Mouse (Mus musculus) right cerebral cortex, adult 2 months (tissue): ENCODE measurements around the gene Daam2.
"Not testable (repeated sequence)": the region's sequence is repeated elsewhere in the genome, so short reads cannot be mapped to it uniquely, and the experiment has no call there.

Experiments
- DNase-seq, 2 experiments: peaks; one replicate each; pipeline ENCODE4 v3.0.0; 2021 to 2022; ENCODE audit warnings: low spot score in 2 of 2

Daam2 gene

DNA sequence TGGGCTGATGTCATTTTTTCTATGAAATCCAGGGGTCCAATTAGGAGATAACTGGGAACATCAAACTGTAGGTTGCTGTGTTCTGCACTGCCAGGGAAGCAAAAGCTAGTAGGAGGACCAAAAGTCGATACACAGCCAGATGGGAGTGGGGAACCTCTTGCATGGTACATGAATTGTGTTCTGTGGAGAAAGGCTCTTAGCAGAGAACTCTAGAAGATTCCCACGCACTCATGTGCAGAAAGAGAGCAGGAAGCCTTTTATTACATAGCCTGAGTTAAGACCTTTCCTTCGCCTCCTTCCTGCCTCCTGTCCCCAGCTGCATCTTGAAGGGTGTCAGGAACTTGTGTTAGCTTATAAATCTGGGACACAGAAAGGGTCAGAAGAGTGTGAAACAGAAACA lies 82.3 kb downstream of the Daam2 start:
- DNase-seq = peak; percentile 28 to 32

DNA sequence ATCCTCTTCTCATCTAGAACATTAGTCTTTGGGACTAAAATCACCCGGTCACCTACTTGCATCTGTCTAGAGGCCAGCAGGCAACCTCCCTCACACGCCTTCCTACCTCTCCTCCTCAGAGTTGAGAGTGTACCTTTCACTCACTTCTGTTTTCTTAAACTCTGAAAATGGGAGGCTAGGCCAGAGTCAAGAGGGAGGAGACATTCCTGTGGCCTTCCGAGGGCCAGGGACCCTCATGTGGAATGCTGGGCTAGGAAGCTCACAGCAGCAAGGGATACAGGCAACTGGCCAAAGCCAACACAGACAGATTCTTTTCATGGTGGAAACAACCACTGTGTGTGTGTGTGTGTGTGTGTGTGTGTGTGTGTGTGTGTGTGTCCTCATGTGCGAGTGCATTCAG lies 86.8 kb downstream of the Daam2 start:
- DNase-seq = no peak

GRCm38 (mm10) chr17:49475174-49475573 lies 89.0 kb downstream of the Daam2 start:
- DNase-seq = no peak

DNA sequence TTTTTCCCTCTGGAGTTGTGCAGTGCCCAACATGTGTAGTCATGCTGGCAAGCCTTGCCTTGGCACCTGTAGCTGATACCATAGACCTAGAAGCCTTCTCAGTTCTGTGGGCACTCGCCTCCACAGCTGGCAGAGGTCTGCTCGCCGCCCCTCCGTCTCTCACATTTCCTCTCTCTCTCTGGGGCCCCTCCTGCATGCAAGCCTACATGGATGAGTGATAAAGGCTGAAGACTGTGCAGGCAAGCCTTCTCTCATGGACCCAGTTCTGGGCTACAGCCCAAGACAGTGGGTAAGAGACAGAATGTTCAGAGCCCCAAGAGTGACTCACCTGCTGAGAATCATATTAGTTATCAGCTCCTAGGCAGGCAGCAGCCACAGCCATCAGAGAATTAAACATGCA lies 90.1 kb downstream of the Daam2 start:
- DNase-seq = peak; percentile 39 to 59

GRCm38 (mm10) chr17:49472626-49473025 lies 91.5 kb downstream of the Daam2 start:
- no peak for DNase-seq

DNA sequence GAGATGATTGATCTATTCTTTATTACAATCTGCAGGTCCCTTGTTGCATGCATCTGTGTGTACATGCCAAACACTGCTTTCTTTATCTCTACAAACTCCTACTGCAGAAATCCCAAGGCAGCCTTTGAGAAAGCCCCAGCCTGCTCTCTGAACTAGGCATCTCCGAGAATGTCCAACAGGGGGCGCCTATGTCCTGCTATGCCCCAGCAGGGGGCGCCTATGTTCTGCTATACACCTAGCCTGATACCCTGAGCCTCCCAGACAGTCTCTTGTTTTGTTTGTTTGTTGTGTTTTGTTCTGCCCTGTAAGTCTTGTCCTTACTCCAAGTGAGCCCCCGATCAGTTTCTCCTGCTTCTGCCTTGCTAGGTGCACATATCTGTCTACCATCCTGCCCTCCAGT lies 95.9 kb downstream of the Daam2 start:
- peak; percentile 80 to 83 for DNase-seq

DNA sequence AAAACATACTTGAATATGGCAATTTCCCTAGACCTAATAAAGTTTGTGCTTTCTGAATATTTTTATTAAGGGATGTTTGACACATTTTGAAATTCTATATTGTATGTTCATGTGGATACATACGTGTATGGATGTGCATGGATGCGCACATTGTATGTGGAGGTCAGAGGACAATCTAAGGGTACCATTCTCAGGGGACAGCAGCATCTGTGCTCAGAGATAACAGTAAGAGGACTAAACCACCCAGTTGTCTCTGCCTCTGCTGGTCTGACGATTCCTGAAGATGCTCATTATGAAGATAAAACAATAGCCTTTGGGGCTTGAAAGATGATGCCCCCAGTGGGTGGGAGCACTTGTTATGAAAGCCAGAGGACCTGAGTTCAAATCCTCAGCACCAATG lies 99.3 kb downstream of the Daam2 start:
- DNase-seq = no peak

DNA sequence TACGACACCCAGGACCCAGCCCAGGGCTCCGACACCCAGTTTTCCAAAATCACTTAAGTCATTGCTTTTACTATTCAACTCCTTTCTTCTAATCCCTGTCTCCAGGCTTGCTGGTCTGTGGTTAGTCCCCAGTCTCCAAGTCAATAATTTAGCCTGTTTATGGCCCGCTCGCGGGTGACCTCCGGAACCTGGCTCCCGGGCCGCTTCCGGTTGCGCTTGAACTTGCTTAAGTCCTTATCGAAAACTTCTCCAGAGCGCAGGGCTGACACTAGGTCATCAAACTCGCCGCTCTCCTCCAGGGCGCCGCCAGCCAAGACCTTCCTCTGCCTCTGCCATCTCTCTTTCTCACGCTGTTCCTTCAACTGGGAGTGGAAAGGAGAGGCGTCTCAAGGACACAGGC lies 105.8 kb downstream of the Daam2 start:
- no peak for DNase-seq

GRCm38 (mm10) chr17:49457833-49458232 lies 106.3 kb downstream of the Daam2 start:
- no peak for DNase-seq

GRCm38 (mm10) chr17:49456334-49456733 lies 107.8 kb downstream of the Daam2 start:
- no peak for DNase-seq

DNA sequence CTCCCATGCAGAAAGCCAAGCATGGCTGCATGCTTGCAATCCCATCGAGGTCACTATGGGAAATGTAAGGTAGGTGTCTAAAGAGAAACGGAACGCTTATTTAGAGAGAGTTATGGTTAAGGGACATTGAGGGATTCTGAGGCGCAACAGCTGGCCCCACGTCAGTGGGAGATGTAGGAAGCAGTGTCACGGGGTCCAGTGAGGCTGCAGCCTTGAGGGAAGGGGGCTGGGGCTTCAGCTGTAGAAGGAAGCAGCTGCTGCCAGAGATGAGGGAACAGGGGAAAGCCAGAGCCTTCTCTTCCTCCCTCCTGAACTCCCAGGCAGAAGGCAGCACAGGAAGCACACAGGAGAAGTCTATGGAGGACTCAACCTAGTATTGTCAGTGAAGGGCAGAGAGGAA lies 113.2 kb downstream of the Daam2 start:
- no peak for DNase-seq

GRCm38 (mm10) chr17:49449230-49449608 lies 114.9 kb downstream of the Daam2 start:
- DNase-seq = no peak

- no peak for DNase-seq
These were observed 115.4 kb downstream of the Daam2 start for GRCm38 (mm10) chr17:49448570-49449229.

DNA sequence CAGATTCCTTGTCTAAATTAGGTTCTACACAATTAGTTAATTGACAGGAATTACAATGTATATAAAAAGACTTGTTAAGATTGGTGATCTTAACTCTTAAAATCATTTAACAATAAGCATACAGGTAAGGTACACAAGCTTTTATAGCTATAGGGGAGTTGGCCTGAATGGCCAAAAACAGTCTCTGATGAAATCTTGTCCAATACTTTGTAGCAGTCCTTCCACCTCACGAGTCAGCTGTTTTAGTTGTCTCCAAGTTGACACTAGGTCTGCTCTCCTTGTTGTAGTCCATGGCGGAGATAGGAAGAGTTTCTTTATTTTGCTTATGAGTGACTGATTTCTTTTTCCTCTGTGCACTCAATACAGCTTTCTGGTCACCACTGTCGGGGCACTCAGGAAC lies 121.3 kb downstream of the Daam2 start:
- DNase-seq = not testable (repeated sequence)

DNA sequence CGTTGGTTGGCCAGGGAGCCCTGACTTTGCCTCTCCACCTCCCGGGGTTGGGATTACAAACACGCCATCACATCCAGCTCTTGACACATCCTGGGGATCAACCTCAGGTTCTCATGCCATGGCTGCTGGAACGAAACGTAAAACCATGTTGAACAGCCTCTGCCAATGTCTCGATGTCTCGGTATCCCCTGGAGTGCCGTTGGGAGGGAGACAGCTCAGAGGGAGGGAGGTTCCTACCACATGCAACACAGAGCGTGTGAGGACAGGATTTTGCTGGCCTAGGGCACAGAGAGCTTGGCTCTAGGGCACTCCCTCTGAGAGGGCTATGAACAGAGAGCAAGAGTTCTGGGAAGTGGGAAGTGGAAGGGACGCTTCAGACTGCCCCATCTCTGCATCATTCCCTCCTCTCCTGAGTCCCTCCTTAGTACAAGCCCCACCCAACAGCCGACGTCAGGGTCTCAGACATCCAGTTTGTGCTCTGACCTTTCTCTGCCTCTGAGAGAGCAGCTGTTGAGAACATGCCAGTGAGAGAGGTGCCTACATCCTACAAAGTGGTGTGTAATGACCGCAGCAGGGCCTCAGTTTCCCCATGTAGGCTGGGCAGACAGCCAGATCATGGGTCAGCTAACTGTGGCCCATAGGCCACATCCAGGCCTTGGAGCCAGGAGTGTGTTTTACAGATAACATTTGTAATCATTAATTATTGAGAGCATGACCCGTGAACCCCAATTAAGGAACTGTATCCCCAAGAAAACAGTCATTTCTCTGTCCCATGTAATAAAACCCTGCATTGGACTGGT lies 123.6 kb downstream of the Daam2 start:
- no peak for DNase-seq

GRCm38 (mm10) chr17:49439706-49440105 lies 124.4 kb downstream of the Daam2 start:
- no peak for DNase-seq

- no peak for DNase-seq
These were observed 125.1 kb downstream of the Daam2 start for GRCm38 (mm10) chr17:49438822-49439574.

- not testable (repeated sequence) for DNase-seq
These were observed 126.8 kb downstream of the Daam2 start for GRCm38 (mm10) chr17:49437306-49437705.

GRCm38 (mm10) chr17:49436631-49437030 lies 127.5 kb downstream of the Daam2 start:
- DNase-seq = no peak

GRCm38 (mm10) chr17:49435081-49435480 lies 129.1 kb downstream of the Daam2 start:
- DNase-seq = no peak

DNA sequence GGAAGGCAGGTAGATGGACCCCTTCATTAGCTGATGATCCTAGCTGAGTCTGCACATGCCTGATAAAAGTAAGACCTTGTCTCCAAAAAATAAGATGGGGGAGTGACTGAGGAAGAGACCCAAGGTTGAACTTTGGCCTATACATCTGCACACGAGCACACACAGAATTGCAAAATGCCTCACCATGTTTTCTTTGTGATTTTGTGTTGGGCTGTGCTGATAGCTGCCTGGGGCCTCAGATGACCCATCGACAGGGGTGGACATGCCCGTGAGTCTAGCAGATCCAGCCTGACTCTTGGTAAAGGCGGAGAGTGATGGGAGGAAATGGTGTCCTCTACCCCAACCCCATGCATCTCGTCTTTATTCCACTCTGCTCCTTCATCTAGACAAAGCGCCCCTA lies 129.9 kb downstream of the Daam2 start:
- DNase-seq = no peak

DNA sequence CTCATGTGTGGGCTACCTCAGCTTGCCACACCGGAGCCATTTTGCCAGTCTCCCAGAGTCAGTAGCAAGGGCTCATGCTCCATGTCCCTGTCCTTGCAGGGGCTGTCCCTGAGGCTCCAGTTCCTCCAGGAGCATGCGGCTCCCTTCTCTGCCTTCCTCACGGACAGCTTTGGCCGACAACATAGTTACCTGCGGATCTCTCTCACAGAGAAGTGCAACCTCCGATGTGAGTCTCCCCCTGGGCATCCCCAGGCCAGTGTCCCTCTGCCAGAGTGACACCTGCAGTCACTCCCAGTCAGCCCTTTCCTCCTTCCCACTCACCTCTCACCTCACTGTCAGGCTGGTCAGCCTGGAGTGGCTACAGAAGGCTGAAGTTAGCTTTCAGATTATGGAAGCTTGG lies 131.1 kb downstream of the Daam2 start:
- no peak for DNase-seq
